In the genomic region with DNA sequence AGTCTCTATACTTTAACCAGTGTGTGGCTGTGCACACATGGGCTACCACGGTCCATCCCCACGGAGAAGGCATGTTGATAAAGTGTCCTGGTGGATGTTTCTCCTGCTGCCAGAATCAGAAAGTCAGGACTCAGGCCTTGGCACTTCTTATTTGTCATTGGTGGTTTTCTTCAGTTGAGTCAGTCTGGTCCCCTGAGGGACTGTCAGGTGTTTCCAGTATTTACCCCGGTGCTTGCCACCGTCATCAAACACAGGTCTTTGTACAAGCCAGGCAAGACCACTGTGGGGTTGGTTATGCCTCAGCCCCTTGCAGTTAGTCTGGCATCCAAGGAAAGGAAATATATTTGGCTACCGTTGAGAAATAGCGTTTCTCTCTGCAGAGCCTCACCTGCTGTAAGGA, we compare ENCODE assay signal across 21 mouse cellular contexts.
"Had no signal": no experiment of that assay in that cellular context is flagged by ENCODE, and none has a peak within 500 bp of the region (broad histone marks: within the 10 kb centered on the region; RNA-seq: fewer than 3 reads in every experiment).

No protein-coding gene starts in this region.

- ATAC-seq: midbrain, embryonic 16.5 days had no signal

- DNase-seq: lung, adult 18-20 months; lung, embryonic 14.5 days; lung, postnatal 10 days; lung, postnatal 4 days; retina, postnatal 1 day; right cerebral cortex, adult 18-20 months; right cerebral cortex, postnatal 25 days; right cerebral cortex, postnatal 4 days; spleen, adult 18-20 months; thymus, adult 2 months; thymus, postnatal 14 days; thymus, postnatal 36 days had no signal

- H3K27me3 ChIP-seq: liver, embryonic 15.5 days; midbrain, embryonic 12.5 days; neural tube, embryonic 13.5 days; neural tube, embryonic 15.5 days; stomach, embryonic 15.5 days had no signal

- H3K9me3 ChIP-seq: liver, embryonic 15.5 days; midbrain, embryonic 10.5 days; midbrain, embryonic 12.5 days; neural tube, embryonic 13.5 days; neural tube, embryonic 15.5 days; stomach, embryonic 15.5 days had no signal

- H3K4me3 ChIP-seq: liver, embryonic 15.5 days; midbrain, embryonic 10.5 days; midbrain, embryonic 12.5 days; myocyte; neural tube, embryonic 13.5 days; neural tube, embryonic 15.5 days; stomach, embryonic 15.5 days had no signal

- H3K9ac ChIP-seq: liver, embryonic 15.5 days; lung, embryonic 14.5 days; midbrain, embryonic 12.5 days; neural tube, embryonic 13.5 days; neural tube, embryonic 15.5 days; stomach, embryonic 15.5 days had no signal

- H3K27ac ChIP-seq: liver, embryonic 15.5 days; midbrain, embryonic 10.5 days; midbrain, embryonic 12.5 days; neural tube, embryonic 13.5 days; neural tube, embryonic 15.5 days; stomach, embryonic 15.5 days; stomach, postnatal 0 days had no signal

- H3K4me2 ChIP-seq: liver, embryonic 15.5 days; lung, embryonic 14.5 days; midbrain, embryonic 12.5 days; neural tube, embryonic 13.5 days; neural tube, embryonic 15.5 days; stomach, embryonic 15.5 days had no signal

- H3K4me1 ChIP-seq: liver, embryonic 15.5 days; neural tube, embryonic 13.5 days; neural tube, embryonic 15.5 days; stomach, embryonic 15.5 days had no signal
